ENCODE assay signal across 22 mouse cellular contexts in the genomic region with DNA sequence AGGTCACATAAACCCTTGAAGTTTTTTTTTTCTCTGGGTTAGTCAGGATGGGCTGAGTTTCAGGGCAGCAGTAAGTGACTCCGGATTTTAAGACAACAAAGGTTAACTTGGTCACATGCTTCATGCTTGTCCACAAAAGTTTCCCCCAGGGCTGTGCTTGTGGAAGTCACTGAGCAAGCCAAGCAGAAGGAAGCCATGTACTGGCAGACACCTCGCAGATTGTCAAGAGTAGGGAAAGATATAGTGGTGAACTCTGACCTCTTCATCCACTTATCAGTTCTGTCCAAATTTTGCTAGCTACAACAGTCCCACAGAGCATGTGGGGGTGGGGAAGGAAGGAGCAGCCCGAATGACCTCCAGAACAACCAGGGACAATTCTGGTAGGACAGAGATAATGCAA. TPM values are rescaled to one million over a fixed set of nuclear protein-coding genes. Genes with fewer than 3 reads are reported as not detected.
DNase-seq lines count a peak whose midpoint lies in the region; ATAC-seq lines count a peak whose summit lies in the region.
"Had no signal": no experiment of that assay in that cellular context is flagged by ENCODE, and none has a peak within 500 bp of the region (broad histone marks: within the 10 kb centered on the region; RNA-seq: fewer than 3 reads in every experiment).

No protein-coding gene starts in this region.

- no peaks in the 10 kb centered on the region for H3K27me3 ChIP-seq in kidney, embryonic 14.5 days (ENCODE audit: control insufficient read depth, insufficient read depth, low read length)
- H3K27me3 ChIP-seq in midbrain, embryonic 11.5 days (ENCODE audit: control insufficient read depth, insufficient read depth, low read length): no peaks in the 10 kb centered on the region; the same call in 1 of the 2 replicates
- no peaks in the 10 kb centered on the region for H3K27me3 ChIP-seq in midbrain, embryonic 16.5 days (ENCODE audit: control insufficient read depth, insufficient read depth, low read depth, low read length)
- H3K27me3 ChIP-seq: hindbrain, embryonic 12.5 days; neural tube, embryonic 13.5 days had no signal

- no peaks in the 10 kb centered on the region for H3K4me1 ChIP-seq in kidney, embryonic 14.5 days (ENCODE audit: control insufficient read depth, insufficient read depth, low read length)
- H3K4me1 ChIP-seq in midbrain, embryonic 11.5 days (ENCODE audit: control insufficient read depth, insufficient read depth, low read length): peaks cover 4% of the 10 kb centered on the region; the same call in 1 of the 2 replicates
- H3K4me1 ChIP-seq in midbrain, embryonic 16.5 days (ENCODE audit: control insufficient read depth, insufficient read depth, low read length): peaks cover 4% of the 10 kb centered on the region; the same call in 1 of the 2 replicates
- H3K4me1 ChIP-seq: embryonic facial prominence, embryonic 12.5 days; hindbrain, embryonic 12.5 days; limb, embryonic 10.5 days; neural tube, embryonic 13.5 days had no signal

- no peak overlapping the region for H3K4me2 ChIP-seq in kidney, embryonic 14.5 days (replicated peaks; ENCODE audit: low read depth, low read length)
- H3K4me2 ChIP-seq in midbrain, embryonic 11.5 days: no peak overlapping the region
- H3K4me2 ChIP-seq in midbrain, embryonic 16.5 days (ENCODE audit: low read length): no peak overlapping the region
- H3K4me2 ChIP-seq: embryonic facial prominence, embryonic 12.5 days; hindbrain, embryonic 12.5 days; neural tube, embryonic 13.5 days had no signal

- no peak overlapping the region for H3K4me3 ChIP-seq in kidney, embryonic 14.5 days (ENCODE audit: low read length)
- no peak overlapping the region for H3K4me3 ChIP-seq in midbrain, embryonic 11.5 days (ENCODE audit: low read depth, low read length)
- H3K4me3 ChIP-seq in midbrain, embryonic 16.5 days (ENCODE audit: low read depth, low read length): no peak overlapping the region
- H3K4me3 ChIP-seq: embryonic facial prominence, embryonic 12.5 days; heart, adult 2 months; hindbrain, embryonic 12.5 days; limb, embryonic 10.5 days; megakaryocyte, embryonic 14.5 days; neural tube, embryonic 13.5 days had no signal

- no peak for ATAC-seq in kidney, embryonic 14.5 days (ENCODE audit: low FRiP score, low TSS enrichment)
- ATAC-seq in midbrain, embryonic 11.5 days (ENCODE audit: low FRiP score): no peak
- no peak for ATAC-seq in midbrain, embryonic 16.5 days
- ATAC-seq: activated CD4-positive, CD25-positive, alpha-beta regulatory T cell, adult 4 months; forebrain, postnatal 0 days had no signal

- H3K9ac ChIP-seq in kidney, embryonic 14.5 days (ENCODE audit: low read depth, low read length): no peak overlapping the region
- H3K9ac ChIP-seq in midbrain, embryonic 11.5 days (ENCODE audit: low read length): no peak overlapping the region
- H3K9ac ChIP-seq in midbrain, embryonic 16.5 days (ENCODE audit: low read depth, low read length): no peak overlapping the region
- H3K9ac ChIP-seq: embryonic facial prominence, embryonic 12.5 days; forebrain, postnatal 0 days; hindbrain, embryonic 12.5 days; liver, embryonic 14.5 days; neural tube, embryonic 13.5 days had no signal

- peak; percentile 55 to 65 for DNase-seq in kidney, adult 8-10 months
- peak; percentile 26 for DNase-seq in midbrain, embryonic 11.5 days (ENCODE audit: low spot score, missing footprints)
- DNase-seq in kidney, postnatal 25 days: peak; percentile 50 to 71
- no peak for DNase-seq in T-cell, adult 2 months (ENCODE audit: low spot score)
- DNase-seq in layer of hippocampus, adult 11-12 months (ENCODE audit: low spot score): no peak
- DNase-seq: adrenal gland, adult 8-10 months; cerebellum, adult 11-12 months; cerebellum, postnatal 10 days; forebrain, postnatal 0 days; gastrocnemius, postnatal 14 days; lung, postnatal 14 days; midbrain, embryonic 14.5 days had no signal

- no peak overlapping the region for H3K27ac ChIP-seq in kidney, embryonic 14.5 days (ENCODE audit: low read depth, low read length)
- H3K27ac ChIP-seq in midbrain, embryonic 11.5 days (ENCODE audit: low read depth, low read length): no peak overlapping the region
- no peak overlapping the region for H3K27ac ChIP-seq in midbrain, embryonic 16.5 days (ENCODE audit: low read length)
- H3K27ac ChIP-seq: embryonic facial prominence, embryonic 12.5 days; heart, adult 2 months; hindbrain, embryonic 12.5 days; limb, embryonic 10.5 days; liver, embryonic 14.5 days; neural tube, embryonic 13.5 days had no signal

- 38% methylated on average over 3 of the region's 3 CpGs for WGBS in kidney, embryonic 14.5 days
- 79% methylated on average over 3 of the region's 3 CpGs for WGBS in midbrain, embryonic 11.5 days
- 81% methylated on average over 3 of the region's 3 CpGs for WGBS in midbrain, embryonic 16.5 days

- H3K36me3 ChIP-seq in kidney, embryonic 14.5 days (ENCODE audit: control insufficient read depth, insufficient read depth, low read length): no peaks in the 10 kb centered on the region
- no peaks in the 10 kb centered on the region for H3K36me3 ChIP-seq in midbrain, embryonic 11.5 days (ENCODE audit: control insufficient read depth, insufficient read depth, low read length)
- H3K36me3 ChIP-seq in midbrain, embryonic 16.5 days (ENCODE audit: control insufficient read depth, insufficient read depth, low read length): no peaks in the 10 kb centered on the region
- H3K36me3 ChIP-seq: embryonic facial prominence, embryonic 12.5 days; hindbrain, embryonic 12.5 days; limb, embryonic 10.5 days; neural tube, embryonic 13.5 days had no signal

- no peaks in the 10 kb centered on the region for H3K9me3 ChIP-seq in kidney, embryonic 14.5 days (ENCODE audit: control insufficient read depth, low read length)
- H3K9me3 ChIP-seq in midbrain, embryonic 11.5 days (ENCODE audit: control insufficient read depth, low read length): no peaks in the 10 kb centered on the region
- no peaks in the 10 kb centered on the region for H3K9me3 ChIP-seq in midbrain, embryonic 16.5 days (replicated peaks; ENCODE audit: control insufficient read depth, low read length, poor library complexity, severe bottlenecking)
- H3K9me3 ChIP-seq: embryonic facial prominence, embryonic 12.5 days; hindbrain, embryonic 12.5 days; limb, embryonic 10.5 days; megakaryocyte, embryonic 14.5 days; neural tube, embryonic 13.5 days had no signal

RNA-seq across cellular contexts. Expression of a gene that starts 19.1 kb away (rescaled TPM):
- polyA plus RNA-seq in kidney, embryonic 14.5 days (2014; fragmentation: Nextera tagmentation; extraction: Ambion mirVana): 11.8 and 22.2 TPM in 2 replicates
- polyA plus RNA-seq in midbrain, embryonic 11.5 days (2014; fragmentation: Nextera tagmentation; extraction: Ambion mirVana): 23.6 and 27.1 TPM in 2 replicates
- 25.2 and 28.3 TPM in 2 replicates for polyA plus RNA-seq in midbrain, embryonic 16.5 days (2015; fragmentation: Nextera tagmentation; extraction: Ambion mirVana)

Comparison
In these comparisons a context has a peak if more than half of its experiments do, and no peak if none do; other contexts are left out.
1. DNase-seq: peak in kidney, adult 8-10 months (2 of 2), midbrain, embryonic 11.5 days (single experiment) and kidney, postnatal 25 days (2 of 2); none in T-cell, adult 2 months (single experiment) and layer of hippocampus, adult 11-12 months (single experiment).